Mouse (Mus musculus): ENCODE data around the gene Sbf1.

Gene Sbf1

DNA sequence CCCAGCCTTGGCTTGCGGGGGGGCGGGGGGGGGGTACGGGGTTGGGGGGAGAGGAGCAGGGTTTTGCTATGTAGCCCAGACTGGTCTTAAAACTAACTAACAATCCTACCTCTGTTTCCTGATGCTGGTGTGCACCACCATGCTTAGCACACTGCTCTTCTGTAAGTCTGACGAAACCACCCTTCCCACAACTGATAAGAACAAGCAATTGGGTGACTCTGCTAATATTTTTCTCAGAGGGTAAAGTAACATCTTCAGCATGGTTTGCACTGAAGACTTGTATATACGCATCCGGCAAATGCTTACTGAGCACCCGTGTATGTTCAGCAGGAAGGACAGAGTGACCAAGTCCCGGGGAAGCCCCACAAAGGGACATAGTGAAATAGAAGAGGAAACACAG lies 6.2 kb upstream of the Sbf1 start:
- DNase-seq (ENCODE audit: low read depth, low spot score) = no peak

DNA sequence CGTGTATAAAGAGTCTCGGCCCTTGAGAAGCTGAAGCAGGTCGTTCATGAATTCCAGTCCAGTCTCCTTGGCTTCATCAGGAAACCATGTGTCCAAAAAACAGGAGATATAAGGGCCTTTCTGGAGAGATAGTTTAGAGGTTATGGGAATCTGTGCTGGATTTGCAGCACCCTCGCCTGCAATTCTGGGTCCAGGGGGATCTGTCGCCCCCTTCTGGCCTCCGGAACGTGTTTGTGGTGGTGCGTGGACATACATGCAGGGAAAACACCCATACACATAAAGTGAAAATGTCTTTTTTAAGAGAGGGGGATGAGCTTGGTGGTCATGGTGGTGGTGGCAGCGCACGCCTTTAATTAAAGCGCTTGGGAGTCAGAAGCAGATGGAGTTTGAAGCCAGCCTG lies 1.0 kb upstream of the Sbf1 start:
- DNase-seq (ENCODE audit: low read depth, low spot score) = peak; percentile 79

DNA sequence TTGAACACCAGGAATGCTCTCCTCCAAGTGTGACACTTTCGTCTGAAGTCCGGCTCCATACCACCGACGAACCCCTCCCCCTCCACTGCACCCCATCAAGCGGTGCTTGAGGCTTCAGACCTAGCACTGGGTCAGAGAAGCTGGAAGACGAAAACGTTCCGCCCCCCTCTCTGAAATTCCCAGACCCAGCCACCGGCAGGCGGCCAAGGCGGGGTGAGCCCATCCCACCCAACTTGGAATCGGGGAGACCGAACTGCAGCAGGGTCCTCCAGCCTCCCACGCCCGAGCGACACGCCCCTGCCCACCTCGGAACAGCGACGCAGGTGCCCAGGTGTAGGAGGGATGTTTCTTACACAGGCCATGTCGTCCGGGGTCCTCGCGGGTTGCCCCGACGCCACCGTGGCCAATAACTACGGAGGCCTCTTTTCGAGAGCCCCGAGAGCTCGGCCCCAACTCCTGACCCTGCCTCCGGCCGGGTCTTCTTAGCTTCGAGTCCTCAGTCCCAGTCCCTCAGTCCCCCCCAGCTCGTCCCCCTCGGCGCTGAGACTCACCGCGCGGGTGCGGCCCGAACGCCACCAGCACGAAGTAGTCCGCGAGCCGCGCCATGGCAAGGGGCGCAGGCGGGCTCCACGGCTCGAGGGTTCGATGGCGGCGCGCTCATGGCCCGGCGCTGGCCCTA lies 461 bp downstream of the Sbf1 start:
- DNase-seq (ENCODE audit: low read depth, low spot score) = peak; percentile 64

DNA sequence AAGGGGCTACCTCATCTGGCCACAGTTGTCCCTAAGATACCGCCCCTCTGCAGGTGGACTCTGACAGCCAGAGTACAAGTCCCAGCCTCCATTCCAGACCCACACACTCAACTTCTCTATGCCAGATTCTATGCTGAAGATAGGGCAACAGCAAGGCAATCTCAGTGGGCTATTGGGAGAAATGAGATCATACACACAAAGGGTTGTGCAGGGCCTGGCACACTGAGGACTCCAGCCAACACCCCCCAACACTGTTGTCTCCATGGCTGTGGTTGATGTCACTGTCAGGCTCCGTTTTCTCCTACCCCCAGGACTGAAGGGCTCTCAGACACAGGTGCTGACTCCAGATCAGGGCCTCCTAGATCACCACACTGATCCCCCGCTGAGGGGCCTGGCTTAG lies 1.0 kb downstream of the Sbf1 start:
- DNase-seq (ENCODE audit: low read depth, low spot score) = no peak

DNA sequence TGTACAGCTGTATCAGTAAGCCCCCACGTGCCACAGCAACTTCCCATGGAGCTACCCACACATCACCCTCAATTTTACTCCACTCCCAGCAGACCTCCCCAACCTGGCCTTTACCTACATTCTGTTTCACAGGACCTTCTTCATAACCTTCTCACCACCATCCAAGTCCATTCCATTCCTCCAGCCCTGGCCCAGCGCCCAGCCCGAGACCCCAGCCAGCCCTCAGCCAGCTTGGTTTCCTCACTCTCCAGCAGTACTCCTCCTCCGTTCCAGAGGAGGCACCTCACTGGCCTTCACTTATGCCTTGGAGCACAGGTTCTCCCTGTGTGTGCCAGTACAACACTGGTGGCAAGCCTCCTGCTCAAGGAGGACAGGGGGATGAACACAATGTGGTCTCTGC lies 1.8 kb downstream of the Sbf1 start:
- no peak for DNase-seq (ENCODE audit: low read depth, low spot score)

GRCm38 (mm10) chr15:89309962-89310498 lies 5.1 kb downstream of the Sbf1 start:
- DNase-seq (ENCODE audit: low read depth, low spot score) = no peak

DNA sequence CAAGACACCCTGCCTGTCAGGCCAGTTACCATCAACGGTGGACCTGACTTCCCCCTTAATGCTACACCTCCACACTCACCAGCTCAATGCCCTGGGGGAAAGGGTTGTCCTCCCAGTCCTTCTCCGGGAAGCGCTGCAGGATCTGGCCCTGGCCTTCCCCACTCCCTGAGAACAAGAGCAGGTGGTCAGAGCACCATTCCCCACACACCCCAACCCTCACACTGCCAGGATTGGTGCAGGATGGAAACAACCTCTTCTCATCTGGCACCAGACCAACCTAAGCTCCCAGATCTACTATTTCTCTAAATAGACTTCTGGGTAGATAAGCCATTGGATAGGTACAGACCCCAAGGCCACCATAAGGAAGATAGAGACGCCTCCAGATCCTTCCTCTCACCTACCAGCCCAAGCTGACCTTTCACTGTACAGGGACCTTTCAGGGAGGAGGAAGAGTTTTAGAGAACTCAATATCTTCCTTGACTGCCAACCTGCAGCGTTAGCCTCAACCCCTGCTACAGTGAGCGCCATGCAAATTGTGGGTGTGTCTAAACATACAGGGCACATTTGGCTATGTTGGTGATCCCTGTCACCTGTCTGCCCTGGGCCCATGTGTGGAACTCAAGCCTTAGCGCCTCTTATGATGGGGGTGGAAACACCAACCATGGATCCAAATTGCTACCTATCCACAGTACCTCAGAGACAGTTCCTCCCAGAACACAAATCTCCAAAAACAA lies 6.5 kb downstream of the Sbf1 start:
- DNase-seq (ENCODE audit: low read depth, low spot score) = no peak

GRCm38 (mm10) chr15:89307461-89307860 lies 7.7 kb downstream of the Sbf1 start:
- no peak for DNase-seq (ENCODE audit: low read depth, low spot score)

- DNase-seq (ENCODE audit: low read depth, low spot score) = no peak
Observed at GRCm38 (mm10) chr15:89305966-89306365, 9.1 kb downstream of the Sbf1 start.

DNA sequence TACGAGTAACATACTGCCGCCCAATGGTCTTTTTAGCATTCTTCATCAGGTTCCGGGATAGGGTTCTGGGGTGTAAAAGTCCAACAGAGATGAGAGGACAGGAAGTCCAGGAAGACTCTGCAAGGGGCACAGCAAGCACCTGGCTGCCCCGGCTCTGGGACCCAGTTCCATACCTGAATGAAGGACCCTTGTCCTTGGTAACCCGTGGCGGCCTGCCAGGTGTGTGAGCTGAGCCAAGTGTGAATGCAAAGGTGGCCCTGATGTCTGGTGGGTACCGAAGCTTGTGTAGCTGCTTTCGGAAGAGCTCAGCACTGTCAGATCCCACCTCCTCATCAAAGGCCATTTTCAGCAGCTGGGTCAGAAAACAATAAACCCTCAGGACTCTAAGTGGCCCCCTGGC lies 14.5 kb downstream of the Sbf1 start:
- DNase-seq (ENCODE audit: low read depth, low spot score) = no peak

DNA sequence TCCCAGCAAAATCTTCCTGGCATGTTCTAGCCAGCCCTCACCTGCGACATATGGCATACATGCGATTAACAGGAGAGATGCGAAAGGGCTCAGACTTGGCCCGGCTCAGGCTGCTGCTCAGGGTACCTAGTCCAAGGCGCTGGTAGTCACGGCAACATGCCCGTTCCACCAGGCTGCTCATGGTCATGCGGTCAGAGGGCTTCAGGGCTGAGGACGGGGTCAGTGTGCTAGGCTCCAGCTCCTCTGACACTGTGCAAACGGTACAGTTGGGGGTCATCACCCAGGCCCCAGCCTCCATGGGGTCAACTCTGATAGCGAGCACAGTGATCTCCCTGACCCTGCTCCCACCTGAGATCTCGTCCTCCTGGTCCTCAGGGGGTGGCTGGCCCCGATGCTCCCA lies 14.9 kb downstream of the Sbf1 start:
- DNase-seq (ENCODE audit: low read depth, low spot score) = no peak

DNA sequence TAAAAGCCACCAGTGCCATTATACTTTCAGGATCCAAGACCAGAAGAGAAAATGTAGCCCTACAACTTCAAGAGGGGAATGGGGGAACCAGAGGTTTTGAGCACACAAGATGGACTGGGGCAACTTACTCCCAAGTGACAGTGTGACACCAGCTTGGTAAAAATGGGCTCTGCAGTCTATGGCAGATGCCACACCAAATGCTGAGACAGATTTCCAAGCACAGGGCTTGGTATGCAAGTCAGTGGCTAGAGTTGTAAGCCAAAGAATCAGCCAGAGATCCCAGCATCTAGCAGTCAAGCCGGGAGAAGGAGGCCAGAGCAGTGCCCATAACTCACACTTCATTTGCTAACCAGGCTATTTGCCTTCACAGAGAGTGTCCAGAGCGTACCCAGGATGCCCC lies 17.4 kb downstream of the Sbf1 start:
- DNase-seq (ENCODE audit: low read depth, low spot score) = no peak

DNA sequence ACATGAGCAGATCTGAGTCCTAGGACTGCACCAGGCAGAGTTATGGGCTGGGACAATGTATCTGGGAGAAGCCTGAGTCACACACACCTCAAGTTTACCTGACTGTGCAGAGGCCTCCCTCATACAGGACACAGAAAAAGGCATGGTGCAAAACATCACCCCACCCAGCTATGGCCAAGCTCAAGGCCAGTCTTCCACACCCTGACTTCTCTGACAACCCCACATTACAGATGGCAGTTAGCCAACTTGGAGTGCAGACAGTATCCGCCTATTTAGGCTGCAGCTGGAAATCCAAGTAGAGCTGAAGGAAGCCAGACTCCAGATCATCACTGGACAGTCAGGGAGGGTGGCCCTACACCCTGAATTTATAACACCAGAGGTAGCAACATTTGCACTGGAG lies 18.6 kb downstream of the Sbf1 start:
- no peak for DNase-seq (ENCODE audit: low read depth, low spot score)

DNA sequence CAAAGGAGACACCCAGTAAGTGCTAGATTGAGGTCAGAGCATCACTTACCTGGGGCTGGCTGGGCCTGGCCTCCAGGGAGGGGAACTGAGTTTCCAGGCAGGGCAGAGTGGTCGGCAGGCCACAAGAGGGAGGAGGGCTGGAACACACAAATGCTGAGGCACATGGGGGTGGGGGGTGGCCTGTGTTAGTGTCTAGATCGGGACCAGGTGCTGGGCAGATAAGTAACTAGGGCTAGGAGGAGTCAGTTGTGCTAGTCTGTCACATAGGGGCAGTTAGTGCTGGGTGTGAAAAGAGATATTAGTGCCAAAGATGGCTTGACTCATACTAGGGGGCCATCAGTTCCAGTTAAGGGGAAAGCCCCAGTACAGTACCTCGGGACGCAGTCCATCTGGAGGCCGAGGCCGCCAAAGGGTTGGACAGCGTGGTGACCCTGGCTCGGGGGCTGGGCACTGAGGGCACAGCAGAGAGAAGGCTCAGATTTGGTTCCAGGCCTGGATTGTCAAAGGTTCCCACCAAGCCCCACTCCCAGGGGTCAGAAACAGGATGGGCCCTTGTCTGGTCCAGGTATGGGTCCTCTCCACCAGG lies 19.4 kb downstream of the Sbf1 start:
- no peak for DNase-seq (ENCODE audit: low read depth, low spot score)

DNA sequence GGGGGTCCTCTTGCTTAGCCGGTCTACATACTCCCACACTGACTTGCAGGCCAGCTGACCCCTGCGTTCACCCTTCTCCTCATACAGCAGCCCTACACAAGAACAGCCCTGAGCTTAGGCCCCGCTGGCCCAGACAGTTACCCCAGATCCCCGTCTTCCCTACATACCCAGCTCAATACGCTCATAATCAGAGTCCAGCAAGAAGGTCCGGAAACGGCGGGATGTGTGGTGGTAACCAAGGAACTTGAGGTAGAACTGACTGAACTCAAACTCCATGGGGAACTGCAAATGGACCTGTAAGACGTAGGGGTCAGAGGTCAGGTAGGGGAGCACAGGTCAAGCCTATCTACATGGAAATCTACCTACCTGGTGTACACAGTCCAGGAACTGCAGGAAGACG lies 21.3 kb downstream of the Sbf1 start:
- DNase-seq (ENCODE audit: low read depth, low spot score) = no peak

GRCm38 (mm10) chr15:89292795-89293194 lies 22.3 kb downstream of the Sbf1 start:
- DNase-seq (ENCODE audit: low read depth, low spot score) = no peak

DNA sequence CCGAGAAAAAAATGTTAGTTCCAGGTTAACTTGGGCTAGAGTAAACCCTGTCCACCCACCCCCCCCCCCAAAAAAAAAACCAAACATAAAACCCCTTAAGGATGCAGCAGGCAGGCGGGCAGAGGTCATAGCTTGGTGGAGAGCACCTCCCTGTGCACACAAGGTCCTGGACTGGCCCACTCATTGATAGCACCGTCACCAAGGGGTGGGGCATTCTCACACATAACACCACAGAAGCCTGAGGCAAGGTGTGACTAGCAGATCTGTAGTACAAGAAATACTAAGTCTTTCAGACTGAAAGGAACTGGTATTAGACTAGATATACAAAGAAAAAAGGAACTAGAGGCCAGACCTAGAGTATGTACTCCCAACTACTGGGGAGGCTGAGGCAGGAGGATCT lies 23.6 kb downstream of the Sbf1 start:
- DNase-seq (ENCODE audit: low read depth, low spot score) = peak; percentile 46

DNA sequence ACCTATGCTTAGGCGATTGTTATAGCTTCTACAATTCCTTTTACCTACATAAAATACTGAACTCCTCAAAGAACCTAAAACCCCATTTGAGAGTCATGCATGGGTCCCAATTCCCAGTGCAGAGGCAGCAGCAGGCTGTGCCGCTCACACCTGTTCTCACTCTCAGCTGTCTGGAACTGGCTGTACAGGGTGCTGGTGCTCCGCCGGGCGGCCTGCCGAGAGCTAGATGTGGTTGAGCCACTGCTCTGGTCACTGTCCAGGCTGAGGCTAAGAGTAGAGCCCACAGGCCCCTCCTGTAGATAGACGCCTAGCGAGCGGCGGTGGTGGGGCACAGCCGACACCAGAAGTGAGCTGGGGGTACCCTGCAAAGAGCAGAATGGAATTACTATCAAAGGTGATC lies 25.7 kb downstream of the Sbf1 start:
- no peak for DNase-seq (ENCODE audit: low read depth, low spot score)

GRCm38 (mm10) chr15:89288227-89288767 lies 26.8 kb downstream of the Sbf1 start:
- DNase-seq (ENCODE audit: low read depth, low spot score) = no peak

- DNase-seq (ENCODE audit: low read depth, low spot score) = no peak
Observed at GRCm38 (mm10) chr15:89286582-89286981, 28.5 kb downstream of the Sbf1 start.

- DNase-seq (ENCODE audit: low read depth, low spot score) = no peak
Observed at GRCm38 (mm10) chr15:89286114-89286513, 29.0 kb downstream of the Sbf1 start.

DNA sequence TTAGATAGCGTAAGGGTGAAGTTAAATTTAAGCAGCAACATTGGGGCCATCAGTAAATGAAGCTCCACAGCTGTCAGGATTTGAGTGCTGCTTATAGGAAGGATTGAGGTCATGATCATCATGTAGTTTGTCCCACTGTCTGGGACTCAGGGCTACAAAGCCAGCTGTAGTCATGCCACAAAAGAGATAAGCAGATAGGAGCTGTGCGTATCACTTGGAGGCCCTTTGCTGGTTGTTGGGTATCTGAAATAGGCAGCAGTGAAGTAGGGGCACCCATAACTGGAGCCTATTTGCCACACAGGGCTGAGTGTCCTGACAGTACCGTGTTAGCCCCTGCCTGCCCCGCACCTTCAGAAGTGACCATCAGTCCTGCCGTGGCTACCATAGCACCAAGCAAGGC lies 29.6 kb downstream of the Sbf1 start:
- no peak for DNase-seq (ENCODE audit: low read depth, low spot score)

DNA sequence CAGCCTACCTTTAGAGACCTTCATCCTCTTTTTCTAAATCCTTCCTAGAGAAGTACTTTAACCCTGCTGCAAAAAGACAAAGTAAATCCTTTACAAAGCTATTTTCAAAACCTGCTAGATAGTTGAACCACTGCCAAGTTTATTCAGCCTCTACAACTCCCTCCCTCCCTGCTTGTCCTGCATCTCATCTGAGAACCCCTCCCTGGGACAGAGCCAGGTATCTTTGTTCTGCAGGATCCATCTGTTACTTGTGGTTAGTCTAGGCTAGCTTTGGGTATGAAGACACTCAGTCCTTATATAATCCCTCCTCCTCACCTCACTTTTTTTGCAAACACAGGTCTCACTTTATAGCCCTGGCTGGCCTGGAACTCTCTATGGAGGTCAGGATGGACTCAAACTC lies 30.1 kb downstream of the Sbf1 start:
- DNase-seq (ENCODE audit: low read depth, low spot score) = no peak
